ENCODE assay signal across 8 mouse cellular contexts in the genomic region with DNA sequence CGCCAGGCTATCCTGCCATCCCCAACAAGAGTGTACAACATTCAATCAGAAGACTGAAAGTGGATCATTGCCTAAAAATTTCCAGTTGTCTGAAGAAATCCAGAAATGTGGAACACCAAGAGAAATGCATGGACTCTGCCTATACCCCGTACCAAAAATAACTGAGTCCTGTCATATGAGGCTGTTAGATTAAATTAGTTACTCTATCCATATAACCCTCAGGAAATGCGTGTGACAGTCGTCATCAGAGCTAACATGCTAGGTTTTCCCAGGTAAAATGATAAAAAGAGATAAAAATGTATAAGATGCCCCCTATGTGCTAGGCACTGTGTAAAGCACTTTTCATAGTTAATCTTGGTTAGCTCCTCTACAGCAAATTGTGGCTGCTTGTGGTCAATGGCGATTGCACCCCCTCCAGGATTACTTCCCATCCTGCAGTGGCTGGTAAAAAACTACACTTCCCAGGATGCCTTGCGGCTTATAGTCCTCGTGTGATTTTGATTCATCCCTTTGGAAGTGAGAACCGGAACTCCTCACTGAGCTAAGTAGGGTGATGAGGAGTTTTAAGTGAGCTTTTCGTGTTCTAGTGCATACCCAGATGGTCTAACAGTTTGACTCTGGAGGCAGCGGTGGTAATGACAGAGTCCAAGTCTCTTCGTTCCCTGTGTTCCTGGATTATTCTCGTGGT. TPM values are rescaled to one million over a fixed set of nuclear protein-coding genes. Genes with fewer than 3 reads are reported as not detected.
DNase-seq lines count a peak whose midpoint lies in the region; ATAC-seq and TF ChIP-seq lines count a peak whose summit lies in the region.

A gene (plus strand): TSS at position 519 of the 688 bp plus-strand sequence.

- TF ChIP-seq POLR2A in liver, adult 2 months (IDR thresholded peaks at IDR 0.05; ENCODE audit: extremely low read depth, insufficient read depth, low read length) = no peak

- peak within 1 kb of the TSS; percentile 73 for H3K9ac ChIP-seq in heart, embryonic 13.5 days
- H3K9ac ChIP-seq in liver, adult 2 months (ENCODE audit: low read depth, low read length) = no peak within 1 kb of the TSS

- peaks cover 6% of the 10 kb centered on the region; the same call in 1 of the 2 replicates for H3K27me3 ChIP-seq in E14TG2a.4 (ENCODE audit: insufficient read depth, low read length)
- no peaks in the 10 kb centered on the region for H3K27me3 ChIP-seq in heart, embryonic 13.5 days (replicated peaks)
- H3K27me3 ChIP-seq in liver, adult 2 months (ENCODE audit: control insufficient read depth, insufficient read depth, low read length) = no peaks in the 10 kb centered on the region

- 0 out of 2 replicates have a peak, but pooled peaks have one; percentile 2 for TF ChIP-seq CTCF in E14TG2a.4 (conservative IDR thresholded peaks at IDR 0.05; ENCODE audit: low read length)
- no peak for TF ChIP-seq CTCF in liver, adult 2 months (IDR thresholded peaks at IDR 0.05; ENCODE audit: low read depth, low read length)

- WGBS in heart, embryonic 13.5 days = 28% methylated on average over 12 of the region's 12 CpGs
- WGBS in liver, adult 2 months = 33% methylated on average over 12 of the region's 12 CpGs

- ATAC-seq in erythroid progenitor cell, adult 5-6 weeks (replicated peaks; ENCODE audit: low FRiP score, poor library complexity, severe bottlenecking) = no peak
- no peak for ATAC-seq in heart, embryonic 13.5 days (ENCODE audit: extremely low read depth, insufficient number of reproducible peaks, low FRiP score, low TSS enrichment)
- ATAC-seq in monocyte, adult 5-6 weeks (replicated peaks; ENCODE audit: insufficient number of reproducible peaks, low FRiP score, low TSS enrichment, poor library complexity, severe bottlenecking) = no peak

- H3K36me3 ChIP-seq in E14TG2a.4 (ENCODE audit: insufficient read depth, low read length) = 0 out of 2 replicates have a peak, but pooled peaks cover 3% of the 10 kb centered on the region
- H3K36me3 ChIP-seq in heart, embryonic 13.5 days = 0 out of 2 replicates have a peak, but pooled peaks cover 2% of the 10 kb centered on the region
- H3K36me3 ChIP-seq in liver, adult 2 months (ENCODE audit: control insufficient read depth, insufficient read depth, low read length) = no peaks in the 10 kb centered on the region

- peak within 1 kb of the TSS; percentile 68 for H3K4me2 ChIP-seq in heart, embryonic 13.5 days

- H3K27ac ChIP-seq in brown adipose tissue, adult 24 weeks (replicated peaks; ENCODE audit: low read depth, low read length) = no peak within 1 kb of the TSS
- no peak within 1 kb of the TSS for H3K27ac ChIP-seq in heart, embryonic 13.5 days (replicated peaks)
- no peak within 1 kb of the TSS for H3K27ac ChIP-seq in liver, adult 2 months (replicated peaks; ENCODE audit: insufficient read depth, low read depth, low read length)

- H3K4me1 ChIP-seq in E14TG2a.4 (replicated peaks; ENCODE audit: low read depth, low read length) = peaks cover 15% of the 10 kb centered on the region
- H3K4me1 ChIP-seq in brown adipose tissue, adult 24 weeks (ENCODE audit: control insufficient read depth, insufficient read depth, insufficient read length, low read length) = no peaks in the 10 kb centered on the region
- peaks cover 12% of the 10 kb centered on the region for H3K4me1 ChIP-seq in heart, embryonic 13.5 days
- no peaks in the 10 kb centered on the region for H3K4me1 ChIP-seq in liver, adult 2 months (ENCODE audit: control insufficient read depth, insufficient read depth, low read length)

- H3K9me3 ChIP-seq in E14TG2a.4 (ENCODE audit: low read length) = no peaks in the 10 kb centered on the region
- H3K9me3 ChIP-seq in heart, embryonic 13.5 days = no peaks in the 10 kb centered on the region

- peak; percentile 81 for DNase-seq in kidney, postnatal 10 days
- peak; percentile 8 for DNase-seq in liver, adult 2 months (ENCODE audit: extremely low read depth, low read depth, low spot score)
- peak; percentile 47 for DNase-seq in testis, postnatal 14 days (ENCODE audit: low spot score)

- no peaks in the 10 kb centered on the region for H3K79me2 ChIP-seq in liver, adult 2 months (ENCODE audit: control insufficient read depth, insufficient read depth, low read length)

- H3K4me3 ChIP-seq in E14TG2a.4 (replicated peaks; ENCODE audit: low read length) = peak within 1 kb of the TSS; percentile 79
- H3K4me3 ChIP-seq in brown adipose tissue, adult 24 weeks (ENCODE audit: insufficient read depth, low read depth, low read length) = peak within 1 kb of the TSS; percentile 56
- H3K4me3 ChIP-seq in heart, embryonic 13.5 days = peak within 1 kb of the TSS; percentile 55
- H3K4me3 ChIP-seq in liver, adult 2 months (ENCODE audit: insufficient read depth, low read depth, low read length) = peak within 1 kb of the TSS; percentile 27; the same call in 1 of the 2 replicates

RNA-seq across cellular contexts. Expression of the gene that starts here (rescaled TPM):
- 2.8 and 4.0 TPM in 2 replicates for polyA plus RNA-seq in brown adipose tissue, adult 24 weeks (2012; ENCODE audit: insufficient read depth, insufficient read length, missing spikeins)
- total RNA-seq in erythroid progenitor cell, adult 5-6 weeks (2015; ENCODE audit: low replicate concordance) = 47.6 and 53.2 TPM in 2 replicates
- total RNA-seq in erythroid progenitor cell, adult 5-6 weeks (2017; ENCODE audit: low replicate concordance) = 35.1 and 39.0 TPM in 2 replicates
- polyA plus RNA-seq in heart, embryonic 13.5 days (2015; fragmentation: Nextera tagmentation; extraction: Ambion mirVana) = 3.0 and 3.3 TPM in 2 replicates
- 0.55 and 0.87 TPM in 2 replicates for total RNA-seq in liver, adult 2 months (2014; rRNA removed)
- 0.01 and 0.07 TPM in 2 replicates for polyA plus RNA-seq in liver, adult 2 months (2012; rRNA removed)
- 97.0 to 141 TPM (median 133 TPM) in 3 replicates for total RNA-seq in monocyte, adult 5-6 weeks (2017)

Comparison
In these comparisons a context has a peak if more than half of its experiments do, and no peak if none do; other contexts are left out.
1. RNA of the gene that starts here (total RNA-seq): 97.0 to 141 TPM in monocyte, adult 5-6 weeks and 35.1 to 53.2 TPM in erythroid progenitor cell, adult 5-6 weeks; 0.55 to 0.87 TPM in liver, adult 2 months; every median in the first group is over 10 times any median in the second.
2. Peak in DNase-seq and H3K4me3 ChIP-seq in liver, adult 2 months; RNA of the gene not detected or under 1 TPM.
3. H3K4me3 ChIP-seq: peak in every context shown above with its lines; median percentile 79 in E14TG2a.4; 56 in brown adipose tissue, adult 24 weeks; 55 in heart, embryonic 13.5 days; 27 in liver, adult 2 months.
4. DNase-seq: peak in every context shown above with its lines; median percentile 81 in kidney, postnatal 10 days; 47 in testis, postnatal 14 days; 8 in liver, adult 2 months.